Comparison of ENCODE assay signal across 8 mouse cellular contexts in the genomic region with DNA sequence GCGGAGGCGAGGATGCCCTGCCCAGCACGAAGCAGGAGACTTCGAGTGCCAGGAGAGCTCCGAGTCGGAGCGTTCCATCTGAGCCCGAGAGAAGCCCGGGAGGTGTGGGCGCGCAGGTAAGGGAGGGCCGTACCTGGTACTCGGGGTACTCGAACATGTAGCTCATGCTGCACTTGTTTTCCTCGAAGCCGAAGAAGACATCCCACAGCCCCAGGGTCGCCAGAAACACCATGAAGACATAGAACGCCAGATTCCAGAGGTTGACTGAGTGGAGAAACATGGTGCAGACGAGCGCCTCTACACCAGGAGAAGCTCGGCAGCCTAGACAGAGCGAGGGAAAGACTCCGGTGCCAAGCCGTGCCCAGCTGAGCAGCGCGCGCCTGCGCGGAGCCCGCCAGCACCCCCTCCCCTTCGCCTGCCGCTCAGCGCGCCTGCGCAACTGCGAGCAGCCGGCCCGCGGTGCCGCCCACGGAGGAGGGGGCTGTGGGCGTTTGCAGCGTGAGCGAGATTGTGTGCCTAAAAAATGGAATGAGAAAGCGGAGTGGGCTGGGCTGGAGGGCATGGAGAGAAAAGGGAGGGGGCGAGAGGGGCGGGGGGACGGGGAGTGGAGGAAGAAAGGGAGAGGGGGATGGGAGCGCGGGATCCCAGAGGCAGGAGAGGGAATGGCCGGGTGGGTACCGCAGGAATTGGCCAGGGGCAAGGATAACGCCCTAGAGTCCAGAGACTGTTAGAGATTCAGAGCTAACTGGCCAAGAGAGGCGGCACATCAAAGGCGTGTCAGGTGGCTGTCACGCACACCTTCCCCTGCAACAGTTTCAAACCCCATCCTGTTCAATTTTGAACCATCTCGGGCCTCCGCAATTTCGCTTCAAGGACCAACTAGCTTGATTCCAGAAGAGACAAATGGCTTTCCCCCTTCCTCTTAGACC. TPM values are rescaled to one million over a fixed set of nuclear protein-coding genes. Genes with fewer than 3 reads are reported as not detected.
A peak's percentile ranks its signal among the peaks of the same experiment; 100 is the strongest.
DNase-seq lines count a peak whose midpoint lies in the region; ATAC-seq lines count a peak whose summit lies in the region.

Gene Pgap1, minus strand, starts transcription at position 384 of the 929 bp plus-strand sequence.

- no peaks in the 10 kb centered on the region for H3K9me3 ChIP-seq in forebrain, embryonic 13.5 days (replicated peaks)
- no peaks in the 10 kb centered on the region for H3K9me3 ChIP-seq in liver, embryonic 15.5 days (replicated peaks)
- no peaks in the 10 kb centered on the region for H3K9me3 ChIP-seq in neural tube, embryonic 11.5 days (ENCODE audit: control insufficient read depth, low read length)
- H3K9me3 ChIP-seq in stomach, embryonic 16.5 days (replicated peaks; ENCODE audit: control insufficient read depth, low read length) = no peaks in the 10 kb centered on the region

- no peaks in the 10 kb centered on the region for H3K4me1 ChIP-seq in brown adipose tissue, adult 24 weeks (ENCODE audit: control insufficient read depth, insufficient read depth, insufficient read length, low read length)
- peaks cover 21% of the 10 kb centered on the region for H3K4me1 ChIP-seq in forebrain, embryonic 13.5 days
- no peaks in the 10 kb centered on the region for H3K4me1 ChIP-seq in liver, embryonic 15.5 days (replicated peaks)
- no peaks in the 10 kb centered on the region for H3K4me1 ChIP-seq in neural tube, embryonic 11.5 days (ENCODE audit: control insufficient read depth, insufficient read depth, low read length)
- 0 out of 2 replicates have a peak, but pooled peaks cover 6% of the 10 kb centered on the region for H3K4me1 ChIP-seq in stomach, embryonic 16.5 days (ENCODE audit: control insufficient read depth, insufficient read depth, low read length)

- peak; percentile 94 for DNase-seq in CD4-positive helper T cell, adult 2 months (ENCODE audit: low read depth, low spot score)
- peak; percentile 88 to 90 for DNase-seq in heart, postnatal 10 days
- peak; percentile 88 to 93 for DNase-seq in kidney, postnatal 4 days
- DNase-seq in neural tube, embryonic 11.5 days (ENCODE audit: low spot score) = peak; percentile 96

- peak within 1 kb of the TSS; percentile 87 for H3K9ac ChIP-seq in forebrain, embryonic 13.5 days
- peak within 1 kb of the TSS; percentile 40 for H3K9ac ChIP-seq in liver, embryonic 15.5 days
- H3K9ac ChIP-seq in neural tube, embryonic 11.5 days (ENCODE audit: low read length) = peak within 1 kb of the TSS; percentile 64
- peak within 1 kb of the TSS; percentile 78 for H3K9ac ChIP-seq in stomach, embryonic 16.5 days (ENCODE audit: low read length)

- peak; percentile 99 for ATAC-seq in forebrain, embryonic 13.5 days
- peak; percentile 78 for ATAC-seq in liver, embryonic 15.5 days (ENCODE audit: insufficient read depth)
- peak; percentile 98 for ATAC-seq in neural tube, embryonic 11.5 days (ENCODE audit: insufficient read depth, low FRiP score, low TSS enrichment)
- peak; percentile 99 for ATAC-seq in stomach, embryonic 16.5 days (ENCODE audit: insufficient read depth, low FRiP score)

- no peak within 1 kb of the TSS for H3K27ac ChIP-seq in brown adipose tissue, adult 24 weeks (replicated peaks; ENCODE audit: low read depth, low read length)
- peak within 1 kb of the TSS; percentile 90 for H3K27ac ChIP-seq in forebrain, embryonic 13.5 days
- no peak within 1 kb of the TSS for H3K27ac ChIP-seq in liver, embryonic 15.5 days (replicated peaks)
- H3K27ac ChIP-seq in neural tube, embryonic 11.5 days (ENCODE audit: low read depth, low read length) = no peak within 1 kb of the TSS
- peak within 1 kb of the TSS; percentile 75 for H3K27ac ChIP-seq in stomach, embryonic 16.5 days (ENCODE audit: low read length)

- H3K27me3 ChIP-seq in forebrain, embryonic 13.5 days = no peaks in the 10 kb centered on the region
- peaks cover 15% of the 10 kb centered on the region for H3K27me3 ChIP-seq in liver, embryonic 15.5 days
- no peaks in the 10 kb centered on the region for H3K27me3 ChIP-seq in neural tube, embryonic 11.5 days (ENCODE audit: control insufficient read depth, insufficient read depth, low read length)
- H3K27me3 ChIP-seq in stomach, embryonic 16.5 days (ENCODE audit: control insufficient read depth, insufficient read depth, low read length) = no peaks in the 10 kb centered on the region

- intact Hi-C loops in heart, postnatal 10 days (cut with DNase I) = no loop called here

- peak within 1 kb of the TSS; percentile 74 for H3K4me2 ChIP-seq in forebrain, embryonic 13.5 days
- H3K4me2 ChIP-seq in liver, embryonic 15.5 days = peak within 1 kb of the TSS; percentile 72
- peak within 1 kb of the TSS; percentile 79 for H3K4me2 ChIP-seq in neural tube, embryonic 11.5 days (ENCODE audit: low read depth)
- peak within 1 kb of the TSS; percentile 91 for H3K4me2 ChIP-seq in stomach, embryonic 16.5 days (ENCODE audit: low read depth, low read length)

- WGBS in forebrain, embryonic 13.5 days = under 1% methylated on average over 59 of the region's 59 CpGs
- under 1% methylated on average over 59 of the region's 59 CpGs for WGBS in liver, embryonic 15.5 days (ENCODE audit: insufficient replicate concordance)
- under 1% methylated on average over 57 of the region's 59 CpGs for WGBS in neural tube, embryonic 11.5 days
- WGBS in stomach, embryonic 16.5 days = under 1% methylated on average over 58 of the region's 59 CpGs

- H3K36me3 ChIP-seq in forebrain, embryonic 13.5 days (ENCODE audit: poor library complexity, severe bottlenecking) = no peaks in the 10 kb centered on the region
- no peaks in the 10 kb centered on the region for H3K36me3 ChIP-seq in liver, embryonic 15.5 days (replicated peaks)
- H3K36me3 ChIP-seq in neural tube, embryonic 11.5 days (ENCODE audit: control insufficient read depth, insufficient read depth, low read length) = no peaks in the 10 kb centered on the region
- H3K36me3 ChIP-seq in stomach, embryonic 16.5 days (ENCODE audit: control insufficient read depth, insufficient read depth, low read length) = no peaks in the 10 kb centered on the region

- peak within 1 kb of the TSS; percentile 90 for H3K4me3 ChIP-seq in brown adipose tissue, adult 24 weeks (ENCODE audit: insufficient read depth, low read depth, low read length)
- H3K4me3 ChIP-seq in forebrain, embryonic 13.5 days = peak within 1 kb of the TSS; percentile 82
- peak within 1 kb of the TSS; percentile 59 for H3K4me3 ChIP-seq in liver, embryonic 15.5 days (replicated peaks)
- peak within 1 kb of the TSS; percentile 60 for H3K4me3 ChIP-seq in neural tube, embryonic 11.5 days (ENCODE audit: low read depth, low read length)
- H3K4me3 ChIP-seq in stomach, embryonic 16.5 days (replicated peaks; ENCODE audit: low read length) = peak within 1 kb of the TSS; percentile 72

RNA-seq across cellular contexts. Expression of gene Pgap1, which starts in this region (rescaled TPM):
- polyA plus RNA-seq in brown adipose tissue, adult 24 weeks (2012; ENCODE audit: insufficient read depth, insufficient read length, missing spikeins) = 0.71 and 1.3 TPM in 2 replicates
- polyA plus RNA-seq in forebrain, embryonic 13.5 days (2015; fragmentation: Nextera tagmentation; extraction: Ambion mirVana) = 26.7 and 29.7 TPM in 2 replicates
- 1 to 10 TPM; 4.8 to 6.8 TPM for total RNA-seq in heart, postnatal 10 days (2021)
- polyA plus RNA-seq in liver, embryonic 15.5 days (2015; fragmentation: Nextera tagmentation; extraction: Ambion mirVana) = 1.0 and 1.2 TPM in 2 replicates
- 10.8 and 12.5 TPM in 2 replicates for polyA plus RNA-seq in neural tube, embryonic 11.5 days (2014; fragmentation: Nextera tagmentation; extraction: Ambion mirVana)
- polyA plus RNA-seq in stomach, embryonic 16.5 days (2015; fragmentation: Nextera tagmentation; extraction: Ambion mirVana) = 12.2 and 13.2 TPM in 2 replicates

Comparison
In these comparisons a context has a peak if more than half of its experiments do, and no peak if none do; other contexts are left out.
1. H3K27ac ChIP-seq: peak in forebrain, embryonic 13.5 days (single experiment) and stomach, embryonic 16.5 days (single experiment); none in brown adipose tissue, adult 24 weeks (single experiment), liver, embryonic 15.5 days (single experiment) and neural tube, embryonic 11.5 days (single experiment).
2. Peak in every context shown above with its lines, with median percentiles within 50 percentile points of each other: DNase-seq, H3K4me3 ChIP-seq, ATAC-seq, H3K4me2 ChIP-seq and H3K9ac ChIP-seq.